Comparison of ENCODE assay signal across 7 mouse cellular contexts in the genomic region with DNA sequence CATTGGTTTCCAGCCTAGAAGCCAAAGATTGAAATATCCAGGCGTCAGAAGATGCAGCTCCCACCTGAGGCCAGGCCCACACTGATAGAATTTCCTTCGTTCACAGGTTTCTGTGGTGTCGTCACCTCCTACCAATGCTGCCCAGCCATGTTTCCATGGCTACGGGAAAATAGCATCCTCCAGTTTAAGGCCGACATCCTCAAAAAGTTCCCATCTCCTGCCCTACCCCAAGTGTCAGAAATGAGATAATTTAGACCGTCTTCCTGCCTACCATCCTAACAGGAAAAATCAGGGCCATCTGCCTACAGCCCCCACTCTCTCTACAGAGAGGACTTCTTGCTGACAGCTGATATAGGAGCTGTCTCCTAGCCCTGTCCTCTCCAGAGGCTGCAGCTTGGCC. TPM values are rescaled to one million over a fixed set of nuclear protein-coding genes. Genes with fewer than 3 reads are reported as not detected.
DNase-seq lines count a peak whose midpoint lies in the region; ATAC-seq and TF ChIP-seq lines count a peak whose summit lies in the region.

No protein-coding gene starts in this region.

- peak overlapping the region; percentile 99 for H3K4me2 ChIP-seq in lung, embryonic 14.5 days
- peak overlapping the region; percentile 83; the same call in 1 of the 2 replicates for H3K4me2 ChIP-seq in intestine, postnatal 0 days (replicated peaks; ENCODE audit: low read depth)

- H3K27me3 ChIP-seq in lung, embryonic 14.5 days (ENCODE audit: insufficient read depth, low read length), result no peaks in the 10 kb centered on the region
- H3K27me3 ChIP-seq in forebrain, embryonic 10.5 days (ENCODE audit: poor library complexity, severe bottlenecking), result 0 out of 2 replicates have a peak, but pooled peaks cover 7% of the 10 kb centered on the region
- H3K27me3 ChIP-seq in intestine, postnatal 0 days (replicated peaks; ENCODE audit: control insufficient read depth, insufficient read depth, low read length), result no peaks in the 10 kb centered on the region

- H3K4me1 ChIP-seq in lung, embryonic 14.5 days (ENCODE audit: insufficient read depth), result peaks cover 13% of the 10 kb centered on the region
- H3K4me1 ChIP-seq in forebrain, embryonic 10.5 days, result peaks cover 48% of the 10 kb centered on the region
- H3K4me1 ChIP-seq in intestine, postnatal 0 days (replicated peaks; ENCODE audit: control insufficient read depth, insufficient read depth, low read length), result peaks cover 11% of the 10 kb centered on the region; the same call in 1 of the 2 replicates
- H3K4me1 ChIP-seq in olfactory bulb, adult 2 months (ENCODE audit: control insufficient read depth, insufficient read depth, low read length), result peaks cover 21% of the 10 kb centered on the region

- TF ChIP-seq CTCF in lung, embryonic 14.5 days (IDR thresholded peaks at IDR 0.05; ENCODE audit: low read depth), result no peak
- TF ChIP-seq CTCF in intestine, postnatal 0 days (IDR thresholded peaks at IDR 0.05; ENCODE audit: low read depth), result no peak
- TF ChIP-seq CTCF in olfactory bulb, adult 2 months (IDR thresholded peaks at IDR 0.05; ENCODE audit: insufficient read depth, low read depth, low read length), result no peak

- H3K27ac ChIP-seq in lung, embryonic 14.5 days (ENCODE audit: low read depth), result no peak overlapping the region
- H3K27ac ChIP-seq in forebrain, embryonic 10.5 days, result peak overlapping the region; percentile 99
- no peak overlapping the region for H3K27ac ChIP-seq in intestine, postnatal 0 days (ENCODE audit: low read depth, low read length)
- H3K27ac ChIP-seq in olfactory bulb, adult 2 months (ENCODE audit: insufficient read depth, low read depth, low read length), result no peak overlapping the region

- H3K9ac ChIP-seq in lung, embryonic 14.5 days, result peak overlapping the region; percentile 98; the same call in 1 of the 2 replicates
- H3K9ac ChIP-seq in intestine, postnatal 0 days (ENCODE audit: low read depth, low read length), result no peak overlapping the region

- H3K9me3 ChIP-seq in lung, embryonic 14.5 days (ENCODE audit: low read depth, low read length), result no peaks in the 10 kb centered on the region
- H3K9me3 ChIP-seq in forebrain, embryonic 10.5 days, result no peaks in the 10 kb centered on the region
- H3K9me3 ChIP-seq in intestine, postnatal 0 days (ENCODE audit: control insufficient read depth), result no peaks in the 10 kb centered on the region

- 30% methylated on average over 6 of the region's 6 CpGs for WGBS in lung, embryonic 14.5 days
- 49% methylated on average over 6 of the region's 6 CpGs for WGBS in forebrain, embryonic 10.5 days
- WGBS in intestine, postnatal 0 days, result 54% methylated on average over 6 of the region's 6 CpGs
- 38% methylated on average over 6 of the region's 6 CpGs for WGBS in olfactory bulb, adult 2 months

- no peak for ATAC-seq in lung, embryonic 14.5 days (ENCODE audit: insufficient read depth)
- no peak for ATAC-seq in intestine, postnatal 0 days

- peaks cover 6% of the 10 kb centered on the region; the same call in 1 of the 2 replicates for H3K36me3 ChIP-seq in lung, embryonic 14.5 days (ENCODE audit: insufficient read depth)
- peaks cover 5% of the 10 kb centered on the region for H3K36me3 ChIP-seq in forebrain, embryonic 10.5 days (replicated peaks)
- peaks cover 4% of the 10 kb centered on the region; the same call in 1 of the 2 replicates for H3K36me3 ChIP-seq in intestine, postnatal 0 days (ENCODE audit: control insufficient read depth, insufficient read depth)

- DNase-seq in lung, embryonic 14.5 days, result no peak
- no peak for DNase-seq in lung, postnatal 36 days
- no peak for DNase-seq in forebrain, embryonic 10.5 days (ENCODE audit: extremely low spot score, low spot score)
- no peak for DNase-seq in natural killer cell, adult 2 months (ENCODE audit: low spot score in 2 of 2)
- DNase-seq in gastrocnemius, adult 18-20 months (ENCODE audit: low spot score), result no peak

- no peak for TF ChIP-seq POLR2A in olfactory bulb, adult 2 months (IDR thresholded peaks at IDR 0.05; ENCODE audit: insufficient read depth, low read depth, low read length)

- peak overlapping the region; percentile 93 for H3K4me3 ChIP-seq in lung, embryonic 14.5 days (ENCODE audit: low read depth, low read length)
- H3K4me3 ChIP-seq in forebrain, embryonic 10.5 days, result peak overlapping the region; percentile 95
- no peak overlapping the region for H3K4me3 ChIP-seq in intestine, postnatal 0 days (ENCODE audit: low read depth, low read length)
- H3K4me3 ChIP-seq in olfactory bulb, adult 2 months (ENCODE audit: insufficient read depth, low read depth, low read length), result peak overlapping the region; percentile 62; the same call in 1 of the 2 replicates

RNA-seq across cellular contexts. Expression of gene Clk3, which starts 0.8 kb away (rescaled TPM):
- 58.1 and 72.7 TPM in 2 replicates for polyA plus RNA-seq in lung, embryonic 14.5 days (2014; fragmentation: Nextera tagmentation; extraction: Ambion mirVana)
- 92.5 and 95.1 TPM in 2 replicates for polyA plus RNA-seq in forebrain, embryonic 10.5 days (2016; fragmentation: Nextera tagmentation; extraction: Ambion mirVana)
- 26.7 and 27.4 TPM in 2 replicates for polyA plus RNA-seq in intestine, postnatal 0 days (2015; fragmentation: Nextera tagmentation; extraction: Ambion mirVana)
- 308 TPM in 1 of 2 replicates, not detected in the other for polyA plus RNA-seq in olfactory bulb, adult 2 months (2012; ENCODE audit: insufficient read depth, insufficient read length, low replicate concordance, missing spikeins)
- total RNA-seq in gastrocnemius, adult 18-20 months (2021), result 10 to 100 TPM; 36.1 to 45.2 TPM

RNA-seq across cellular contexts. Expression of gene Edc3, which starts 58.1 kb away (rescaled TPM):
- 24.0 and 24.9 TPM in 2 replicates for polyA plus RNA-seq in lung, embryonic 14.5 days (2014; fragmentation: Nextera tagmentation; extraction: Ambion mirVana)
- polyA plus RNA-seq in forebrain, embryonic 10.5 days (2016; fragmentation: Nextera tagmentation; extraction: Ambion mirVana), result 42.8 and 43.9 TPM in 2 replicates
- polyA plus RNA-seq in intestine, postnatal 0 days (2015; fragmentation: Nextera tagmentation; extraction: Ambion mirVana), result 12.3 and 14.2 TPM in 2 replicates
- polyA plus RNA-seq in olfactory bulb, adult 2 months (2012; ENCODE audit: insufficient read depth, insufficient read length, low replicate concordance, missing spikeins), result not detected in 2 replicates
- 1 to 10 TPM; 4.7 to 5.1 TPM for total RNA-seq in gastrocnemius, adult 18-20 months (2021)

Comparison
In these comparisons a context has a peak if more than half of its experiments do, and no peak if none do; other contexts are left out.
1. RNA of gene Edc3, which starts 58.1 kb away (polyA plus RNA-seq): 42.8 to 43.9 TPM in forebrain, embryonic 10.5 days, 24.0 to 24.9 TPM in lung, embryonic 14.5 days and 12.3 to 14.2 TPM in intestine, postnatal 0 days; not detected in olfactory bulb, adult 2 months; every median in the first group is over 10 times any median in the second.